Mouse (Mus musculus): ENCODE results near the gene Cacna1d.
A peak's percentile ranks its signal among the peaks of the same experiment; 100 is the strongest.

The Cacna1d gene

GRCm38 (mm10) chr14:30019375-30019774 lies 471.9 kb downstream of the Cacna1d start:
- no peak for DNase-seq (ENCODE audit: low spot score)

- DNase-seq (ENCODE audit: low spot score), result no peak
Measured at GRCm38 (mm10) chr14:30018846-30019245, 472.4 kb downstream of the Cacna1d start.

DNA sequence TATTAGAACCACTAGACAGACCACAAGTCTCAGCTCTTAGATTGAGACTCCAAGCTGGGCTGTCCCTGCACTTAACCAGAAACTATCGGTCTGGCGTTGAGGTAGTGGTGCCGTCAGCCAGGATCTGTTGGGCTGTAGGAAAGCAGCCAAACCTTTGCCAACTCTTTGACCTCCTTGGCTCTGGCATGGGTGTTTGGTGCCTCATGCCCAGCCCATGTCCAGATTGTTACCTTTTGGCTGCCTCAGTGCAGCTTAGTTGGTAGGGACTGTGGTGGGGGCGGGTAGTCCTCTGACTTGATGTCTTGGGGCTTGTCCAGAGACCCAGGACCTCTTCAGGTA lies 472.8 kb downstream of the Cacna1d start:
- DNase-seq (ENCODE audit: low spot score), result no peak

DNA sequence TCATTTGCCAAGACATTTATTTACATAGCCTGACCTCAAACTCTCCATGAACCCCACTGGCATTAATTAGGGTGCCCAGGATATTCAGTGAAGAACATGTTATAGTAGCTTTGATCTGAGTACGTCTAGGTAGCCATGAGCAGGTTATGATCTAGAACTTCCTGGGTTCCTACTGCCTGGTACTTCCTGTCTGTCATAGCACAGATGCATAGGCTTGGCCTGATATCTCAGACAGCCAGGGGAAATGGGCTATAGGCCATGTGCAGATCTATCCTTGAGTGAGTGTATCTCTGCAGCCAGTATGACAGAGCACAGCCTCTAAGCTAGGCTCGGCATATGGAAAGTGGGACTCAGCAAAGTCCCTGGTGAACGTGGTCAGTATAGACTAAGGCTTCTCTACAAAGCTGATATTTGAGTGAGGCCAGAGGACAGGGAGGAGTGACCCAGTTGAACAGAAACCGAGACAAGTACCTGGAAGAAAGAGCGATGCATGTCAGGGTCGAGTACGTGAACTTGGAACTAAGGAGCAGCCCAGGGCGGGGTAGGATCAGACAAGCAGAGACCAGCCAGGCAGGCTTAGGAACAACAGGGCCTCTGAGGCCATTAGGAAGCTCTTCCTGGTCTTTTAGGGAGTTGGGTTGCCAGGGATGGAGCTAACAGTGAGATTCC lies 473.3 kb downstream of the Cacna1d start:
- DNase-seq (ENCODE audit: low spot score), result no peak

- DNase-seq (ENCODE audit: low spot score), result no peak
Measured at GRCm38 (mm10) chr14:30016666-30017065, 474.6 kb downstream of the Cacna1d start.

- no peak for DNase-seq (ENCODE audit: low spot score)
Measured at GRCm38 (mm10) chr14:30015008-30015407, 476.2 kb downstream of the Cacna1d start.

DNA sequence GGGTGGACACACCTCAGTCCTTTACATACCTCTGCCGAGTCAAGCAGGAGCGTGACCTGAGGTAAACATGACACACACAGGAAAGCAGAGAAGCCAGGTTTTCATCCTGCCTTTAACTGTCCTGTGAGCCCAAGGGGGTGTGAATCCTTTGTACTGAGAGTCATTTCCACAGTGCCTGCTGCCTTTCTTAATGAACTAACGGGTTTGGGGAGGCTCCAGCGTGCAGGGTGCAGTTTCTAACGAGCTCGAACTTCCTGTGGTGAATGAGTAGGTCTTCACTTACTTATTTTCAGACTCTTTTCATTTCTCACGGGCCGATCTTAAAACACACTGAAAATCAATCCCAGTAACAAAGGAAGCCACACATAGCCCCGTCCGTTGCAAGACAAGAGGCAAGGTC lies 476.8 kb downstream of the Cacna1d start:
- no peak for DNase-seq (ENCODE audit: low spot score)

DNA sequence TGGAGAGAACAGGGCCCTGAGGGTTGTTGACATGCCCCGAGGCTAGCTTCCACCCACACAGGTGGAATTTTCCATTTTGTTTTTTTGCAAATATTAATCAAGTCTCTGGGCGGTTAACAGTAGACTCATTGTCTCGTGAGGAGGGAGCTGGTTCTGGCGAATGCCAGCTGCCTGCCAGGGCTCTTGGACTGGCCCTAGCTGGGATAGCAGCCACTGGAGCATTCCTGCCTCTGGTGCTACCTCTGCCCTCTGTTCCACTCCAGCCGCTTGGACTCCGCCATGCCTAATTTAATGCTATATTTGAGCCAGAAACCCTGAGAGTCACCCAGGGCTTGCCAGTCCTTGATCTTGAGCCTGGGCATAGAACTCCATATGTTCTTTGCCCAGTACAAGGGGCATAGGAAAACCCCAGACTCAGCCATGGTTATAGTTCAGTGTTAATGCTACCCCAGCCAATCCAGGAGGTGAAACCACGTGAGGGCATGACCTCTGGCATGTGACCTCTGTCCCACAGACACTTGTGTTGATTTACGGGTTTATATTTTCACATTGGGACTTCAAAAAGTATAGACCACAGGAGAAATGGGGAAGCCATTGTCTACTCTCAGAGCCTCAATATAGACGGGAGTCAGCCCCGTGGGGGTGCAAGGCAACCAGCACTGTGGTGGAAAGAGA lies 479.2 kb downstream of the Cacna1d start:
- peak; percentile 24 for DNase-seq (ENCODE audit: low spot score)

DNA sequence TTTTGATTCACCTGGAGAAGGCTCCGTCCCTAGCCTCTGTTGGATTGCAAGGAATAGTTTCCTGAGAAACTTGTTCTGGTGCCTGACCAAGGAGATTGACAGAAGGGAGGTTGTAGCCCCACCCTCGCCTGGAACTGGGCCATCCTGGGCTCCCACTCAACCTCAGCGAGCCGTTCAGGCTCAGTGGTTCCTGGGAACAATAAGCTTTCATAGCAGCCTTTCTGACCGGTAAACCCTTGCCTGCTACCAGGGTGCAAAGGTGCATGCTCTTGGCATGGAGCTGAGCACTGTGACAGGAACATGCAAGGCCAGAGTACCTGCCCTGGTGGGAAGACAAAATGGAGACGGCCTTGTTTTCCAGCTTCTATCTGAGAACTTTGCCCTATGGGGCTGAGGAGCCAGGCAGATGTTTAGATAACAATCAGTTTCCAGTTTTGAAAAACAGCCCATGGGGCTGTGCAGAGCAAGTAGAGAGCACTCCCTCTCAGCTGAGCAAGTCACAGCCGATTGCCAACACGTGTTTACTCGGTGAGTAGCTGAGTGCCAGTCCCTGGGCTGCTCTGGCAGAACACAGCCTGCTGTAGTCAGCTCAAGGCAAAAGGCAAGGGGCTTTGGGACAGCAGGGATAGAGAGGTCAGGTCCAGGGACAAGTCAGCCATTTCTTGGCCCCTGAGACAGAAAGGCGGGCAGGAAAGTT lies 481.2 kb downstream of the Cacna1d start:
- DNase-seq (ENCODE audit: low spot score), result peak; percentile 75

DNA sequence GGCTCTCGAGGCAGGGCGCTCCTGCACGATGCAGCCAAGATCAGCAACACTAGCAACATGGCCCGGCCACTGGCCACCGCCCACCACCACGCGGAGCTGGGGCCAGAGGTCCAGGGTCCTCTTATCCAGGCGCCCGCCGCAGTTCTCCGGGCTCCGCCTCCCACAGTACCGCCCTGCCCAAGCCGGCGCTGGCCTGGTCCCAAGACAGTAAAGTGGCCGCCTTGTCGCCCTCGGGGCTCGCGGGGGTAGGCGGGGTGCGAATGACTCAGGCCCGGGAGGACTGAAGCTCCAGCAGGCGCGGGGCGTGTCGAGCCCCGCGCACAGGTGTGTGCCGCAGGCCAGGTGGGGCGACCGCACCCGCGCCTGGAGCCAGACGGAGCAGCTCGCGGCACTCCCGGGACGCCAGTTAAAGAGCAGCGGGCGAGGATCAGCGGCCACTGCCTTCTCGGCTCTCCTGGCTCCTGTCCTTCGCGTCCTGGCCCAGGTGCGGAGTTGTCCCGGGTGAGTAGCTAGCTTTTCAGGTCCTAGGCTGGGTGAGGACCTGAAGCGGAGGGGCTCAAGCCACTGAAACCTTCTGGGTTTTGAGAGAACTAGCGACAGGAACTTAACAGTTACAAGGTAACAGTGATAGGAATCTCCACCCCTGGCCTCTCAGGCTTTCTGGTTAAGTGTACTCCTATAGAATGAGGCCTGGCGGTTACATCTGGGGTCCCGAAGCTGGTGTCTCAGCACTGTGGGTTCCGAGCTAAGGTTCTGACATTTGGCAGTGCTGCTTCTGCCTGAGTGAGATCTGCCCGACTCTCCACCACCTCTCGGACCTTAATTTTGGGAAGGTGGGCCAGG lies 482.3 kb downstream of the Cacna1d start, which contains the start of the genes Il17rb and Chdh:
Gene Il17rb (minus strand): TSS at position 164 of the 843 bp plus-strand sequence.
Gene Chdh (plus strand): TSS at position 291 of the 843 bp plus-strand sequence.
- DNase-seq (ENCODE audit: low spot score), result peak; percentile 74

DNA sequence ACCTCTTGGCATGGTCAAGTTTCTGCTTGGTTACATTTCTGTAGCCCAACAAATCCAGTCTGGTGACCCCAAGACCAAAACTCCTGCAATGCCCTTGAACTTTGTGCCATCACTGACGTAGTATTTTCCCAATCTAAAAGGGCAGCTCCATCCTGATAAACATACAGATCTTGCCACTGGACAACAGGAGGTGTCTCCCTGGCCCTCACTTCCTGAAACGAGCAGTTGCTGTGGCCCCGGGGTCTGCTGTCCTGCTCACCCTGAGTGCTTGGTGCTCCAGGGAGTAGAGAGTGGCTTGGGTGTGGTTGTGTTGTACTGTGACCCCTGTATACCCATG lies 491.8 kb downstream of the Cacna1d start:
- no peak for DNase-seq (ENCODE audit: low spot score)

- no peak for DNase-seq (ENCODE audit: low spot score)
Measured at GRCm38 (mm10) chr14:29998747-29999474, 492.3 kb downstream of the Cacna1d start.

DNA sequence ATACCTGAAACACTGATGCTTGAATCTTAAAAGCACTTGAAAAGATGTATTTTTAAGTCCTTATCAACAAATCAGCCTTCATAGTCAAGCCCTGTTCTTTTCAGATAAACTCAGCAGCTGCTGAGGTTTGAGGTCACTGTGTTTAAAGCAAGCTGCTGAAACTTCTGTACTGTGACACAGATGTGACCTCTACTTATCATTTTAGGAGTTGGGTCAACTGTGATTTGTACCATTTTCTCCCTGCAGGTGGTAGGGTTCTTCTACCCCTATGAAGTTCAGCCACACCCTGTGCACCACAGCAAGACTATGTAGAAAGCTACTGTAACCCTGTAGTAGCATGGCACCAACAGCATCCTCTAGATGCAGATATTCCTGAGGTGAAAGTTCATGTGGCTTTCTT lies 493.9 kb downstream of the Cacna1d start:
- no peak for DNase-seq (ENCODE audit: low spot score)

GRCm38 (mm10) chr14:29996000-29996751 lies 495.1 kb downstream of the Cacna1d start:
- DNase-seq (ENCODE audit: low spot score), result no peak

GRCm38 (mm10) chr14:29994976-29995375 lies 496.3 kb downstream of the Cacna1d start:
- DNase-seq (ENCODE audit: low spot score), result no peak

Measured in ovary, postnatal 36 days (tissue).